Mouse (Mus musculus) small intestine, adult 10 weeks (tissue): ENCODE results near the gene Klhdc10. TPM values are rescaled to one million over a fixed set of nuclear protein-coding genes. Genes with fewer than 3 reads are reported as not detected.

Source experiments
- polyA plus RNA-seq: library from polyadenylated mRNA; stranded (reverse); fragments of 350-450 nt; fragmentation: Illumina TruSeq; extraction: RNeasy Lipid Tissue Mini Kit (QIAGEN cat#74804); gene quantifications from one replicate; pipeline ENCODE4 v1.2.3, GENCODE M21; 2014; ENCODE audit warnings: low replicate concordance

Klhdc10 gene
- 27.2 TPM for polyA plus RNA-seq

GRCm38 (mm10) chr6:30401308-30402015 lies at the start of gene Klhdc10:
Klhdc10 (plus strand) TSS chr6:30401868.

GRCm38 (mm10) chr6:30390714-30391697 lies 10.7 kb upstream of the Klhdc10 start, which contains the start of gene Zc3hc1:
Zc3hc1 (minus strand) TSS chr6:30391028.

Other genes starting within 250 kb of the Klhdc10 start
- gene Ube2h, start 97.3 kb upstream of the Klhdc10 start, polyA plus RNA-seq: 28.1 TPM
- gene Zc3hc1, start 10.8 kb upstream of the Klhdc10 start, polyA plus RNA-seq: 0.89 TPM
- gene Tmem209, start 107.9 kb downstream of the Klhdc10 start, polyA plus RNA-seq: 25.6 TPM
- gene Ssmem1, start 108.0 kb downstream of the Klhdc10 start, polyA plus RNA-seq: not detected
- 141 TPM for gene Cpa2, start 139.7 kb downstream of the Klhdc10 start, polyA plus RNA-seq
- not detected for gene Cpa4, start 166.5 kb downstream of the Klhdc10 start, polyA plus RNA-seq
- not detected for gene Cpa5, start 209.1 kb downstream of the Klhdc10 start, polyA plus RNA-seq
- 56.2 TPM for gene Cpa1, start 237.3 kb downstream of the Klhdc10 start, polyA plus RNA-seq